Comparison of ENCODE assay signal across 8 mouse cellular contexts in the genomic region with DNA sequence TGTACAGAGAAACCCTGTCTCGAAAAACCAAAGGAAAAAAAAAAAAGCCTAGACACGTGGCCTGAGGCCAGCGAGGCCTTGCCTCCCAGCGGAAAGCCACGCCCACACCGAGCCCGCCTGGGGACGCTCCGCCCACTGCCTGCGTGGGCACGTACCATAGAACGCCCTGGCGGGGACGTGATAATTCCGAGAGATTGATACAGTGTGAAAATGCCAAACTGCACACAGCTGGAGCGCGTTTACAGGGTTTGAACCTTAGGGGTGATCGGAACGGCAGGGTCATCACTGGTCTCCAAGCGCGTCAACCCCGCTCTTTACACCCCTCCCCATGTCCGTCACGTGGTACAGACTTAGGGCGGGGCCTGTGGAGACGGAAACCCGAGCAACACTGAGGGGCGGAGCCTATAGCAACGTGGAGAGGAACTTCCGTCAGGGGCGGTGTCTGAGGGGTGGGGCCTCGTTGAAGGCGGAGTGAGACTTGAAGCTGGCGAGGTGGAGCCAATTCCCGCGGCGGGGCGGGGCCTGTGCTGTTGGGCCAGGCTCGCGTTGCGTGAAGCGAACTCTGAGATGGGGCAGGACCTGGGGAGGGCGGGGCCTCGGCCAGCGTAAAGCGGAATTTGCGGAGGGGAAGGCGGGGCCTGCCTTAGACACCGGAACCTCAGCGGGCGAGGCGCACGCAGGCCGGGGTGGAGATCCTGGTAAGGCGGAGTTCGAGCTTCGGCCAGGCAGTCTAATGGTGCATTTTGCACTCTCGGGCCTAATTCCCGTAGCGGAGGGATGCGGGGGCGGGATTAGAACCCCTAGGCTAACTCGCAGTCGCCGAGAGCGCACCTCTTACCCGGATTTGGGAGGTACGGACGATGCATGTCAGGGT. TPM values are rescaled to one million over a fixed set of nuclear protein-coding genes. Genes with fewer than 3 reads are reported as not detected.
DNase-seq lines count a peak whose midpoint lies in the region; ATAC-seq lines count a peak whose summit lies in the region.

Brat1 (plus strand) TSS at position 634 of the 874 bp plus-strand sequence.

- H3K4me3 ChIP-seq in hindbrain, embryonic 11.5 days (ENCODE audit: low read depth, low read length), result peak within 1 kb of the TSS; percentile 61

- under 1% methylated on average over 69 of the region's 69 CpGs for WGBS in hindbrain, embryonic 11.5 days

- H3K27me3 ChIP-seq in hindbrain, embryonic 11.5 days (ENCODE audit: control insufficient read depth, insufficient read depth, low read length), result no peaks in the 10 kb centered on the region

- H3K27ac ChIP-seq in hindbrain, embryonic 11.5 days (ENCODE audit: low read depth, low read length), result peak within 1 kb of the TSS; percentile 82

- H3K4me2 ChIP-seq in hindbrain, embryonic 11.5 days (replicated peaks; ENCODE audit: low read depth, low read length), result peak within 1 kb of the TSS; percentile 80

- H3K36me3 ChIP-seq in hindbrain, embryonic 11.5 days (ENCODE audit: control insufficient read depth, insufficient read depth, low read length), result no peaks in the 10 kb centered on the region

- peaks cover 6% of the 10 kb centered on the region; the same call in 1 of the 2 replicates for H3K4me1 ChIP-seq in hindbrain, embryonic 11.5 days (replicated peaks; ENCODE audit: control insufficient read depth, insufficient read depth, low read length)

- peak; percentile 100 for DNase-seq in Muller cell, postnatal 12 days (ENCODE audit: inconsistent ontology term)
- peak; percentile 100 for DNase-seq in cerebellum, adult 9-11 months
- DNase-seq in frontal cortex, adult 2 months (ENCODE audit: extremely low spot score in 1 of 2, low spot score in 1 of 2), result peak; percentile 100
- DNase-seq in hindbrain, embryonic 11.5 days (ENCODE audit: low spot score), result peak; percentile 100
- DNase-seq in layer of hippocampus, postnatal 10 days (ENCODE audit: low spot score in 2 of 2), result peak; percentile 98 to 99
- peak; percentile 100 for DNase-seq in lung, postnatal 10 days
- DNase-seq in ovary, postnatal 36 days (ENCODE audit: low spot score), result peak; percentile 100
- DNase-seq in thymus, postnatal 25 days, result peak; percentile 100

- H3K9ac ChIP-seq in hindbrain, embryonic 11.5 days (ENCODE audit: low read depth, low read length), result peak within 1 kb of the TSS; percentile 75

- H3K9me3 ChIP-seq in hindbrain, embryonic 11.5 days (ENCODE audit: control insufficient read depth, low read length), result no peaks in the 10 kb centered on the region

- ATAC-seq in hindbrain, embryonic 11.5 days (ENCODE audit: low FRiP score), result peak; percentile 94

RNA-seq across cellular contexts. Expression of gene Brat1, which starts in this region (rescaled TPM):
- polyA plus RNA-seq in frontal cortex, adult 2 months (2012; rRNA removed), result 23.2 and 23.5 TPM in 2 replicates
- polyA plus RNA-seq in hindbrain, embryonic 11.5 days (2014; fragmentation: Nextera tagmentation; extraction: Ambion mirVana), result 8.8 and 9.6 TPM in 2 replicates
- 10 to 100 TPM; 27.6 to 28.5 TPM for total RNA-seq in layer of hippocampus, postnatal 10 days (2021)

Comparison
In these comparisons a context has a peak if more than half of its experiments do, and no peak if none do; other contexts are left out.
1. Peak in every context shown above with its lines: DNase-seq, ATAC-seq, H3K4me3 ChIP-seq and H3K27ac ChIP-seq.